Mouse (Mus musculus) frontal cortex, adult (tissue): ENCODE measurements around the gene 1500011B03Rik.
A peak's percentile ranks its signal among the peaks of the same experiment; 100 is the strongest.

Source experiments
- ATAC-seq: cut with Nextera tagmentation; 2 replicates; pipeline ENCODE4 v1.9.2; 2017; ENCODE audit warnings: mild to moderate bottlenecking, moderate library complexity, mixed read lengths; ENCODE audit not compliant: low TSS enrichment

The 1500011B03Rik gene

DNA sequence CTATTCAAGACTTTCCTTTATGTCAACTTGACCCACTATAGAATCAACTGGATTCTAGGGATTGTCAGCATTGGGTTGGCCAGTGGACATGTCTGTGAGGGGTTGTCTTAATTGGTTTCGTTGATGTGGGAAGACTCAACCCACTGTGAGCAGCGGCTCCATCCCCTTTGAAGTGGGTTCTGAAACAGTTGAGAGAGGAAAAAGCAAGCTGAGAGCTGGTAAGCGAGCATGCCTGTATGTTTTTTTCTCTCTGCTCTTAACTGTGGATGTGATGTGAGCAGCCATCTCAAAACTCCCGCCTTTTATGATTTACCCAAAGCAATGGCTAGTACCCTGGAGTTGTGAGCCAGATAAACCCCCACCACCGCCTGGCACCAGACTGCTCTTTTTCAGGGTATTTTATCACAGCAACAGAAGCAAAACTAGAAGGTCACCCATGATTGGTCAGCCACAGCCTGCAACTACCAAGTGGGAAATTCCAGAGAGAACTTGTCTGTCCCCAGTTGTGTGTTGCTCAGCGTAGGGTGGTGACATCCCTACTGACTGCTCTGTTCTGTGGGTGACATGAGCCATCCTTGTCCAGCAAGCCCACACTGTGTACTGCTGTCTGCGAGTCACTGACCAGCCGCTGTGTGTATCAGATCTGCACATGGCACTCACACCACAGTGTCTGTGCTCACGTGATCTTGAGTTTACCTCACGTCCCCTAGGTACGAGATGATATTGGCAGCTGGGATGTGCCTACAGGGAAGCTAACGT, 39.7 kb downstream of the 1500011B03Rik start:
- ATAC-seq = no peak

DNA sequence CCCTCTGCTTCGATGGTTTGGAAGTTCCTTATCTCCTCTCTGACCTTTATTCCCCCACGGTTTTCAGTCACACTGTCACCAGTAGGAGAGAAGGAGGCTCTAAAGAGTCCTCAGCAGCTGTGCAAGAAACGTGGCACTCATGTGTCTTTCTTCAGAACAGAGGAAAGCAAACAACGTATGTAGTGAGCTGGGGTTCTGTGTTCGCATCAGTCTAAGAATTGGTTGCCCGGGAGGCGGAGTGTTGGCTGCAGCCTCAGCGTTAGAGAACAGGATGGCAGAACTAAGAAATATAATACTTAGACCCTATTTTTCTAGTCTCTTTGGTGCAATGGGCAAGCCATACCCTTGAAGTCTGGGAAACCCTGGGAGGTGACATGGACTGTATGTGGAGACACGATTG, 40.3 kb downstream of the 1500011B03Rik start:
- no peak for ATAC-seq

DNA sequence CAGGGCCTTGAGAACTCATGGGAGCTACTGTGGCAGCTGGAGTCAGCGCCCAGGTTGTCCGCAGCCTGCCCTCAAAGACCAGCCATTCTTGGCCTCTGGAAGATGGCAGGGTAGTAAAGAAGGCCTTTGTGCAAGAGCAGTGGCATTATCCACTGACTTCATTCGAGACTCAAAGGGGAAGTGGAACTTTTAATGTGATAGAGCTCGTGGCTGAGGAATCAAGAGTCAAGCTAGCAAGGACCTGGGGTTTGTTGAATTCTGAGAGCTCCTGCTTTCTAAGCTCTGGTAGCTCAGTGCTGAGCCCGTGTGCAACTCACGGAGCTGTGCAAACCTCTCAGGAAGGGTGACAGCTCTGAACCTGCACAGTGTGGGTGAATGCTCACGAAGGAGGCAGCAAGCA, 42.4 kb downstream of the 1500011B03Rik start:
- ATAC-seq = no peak

DNA sequence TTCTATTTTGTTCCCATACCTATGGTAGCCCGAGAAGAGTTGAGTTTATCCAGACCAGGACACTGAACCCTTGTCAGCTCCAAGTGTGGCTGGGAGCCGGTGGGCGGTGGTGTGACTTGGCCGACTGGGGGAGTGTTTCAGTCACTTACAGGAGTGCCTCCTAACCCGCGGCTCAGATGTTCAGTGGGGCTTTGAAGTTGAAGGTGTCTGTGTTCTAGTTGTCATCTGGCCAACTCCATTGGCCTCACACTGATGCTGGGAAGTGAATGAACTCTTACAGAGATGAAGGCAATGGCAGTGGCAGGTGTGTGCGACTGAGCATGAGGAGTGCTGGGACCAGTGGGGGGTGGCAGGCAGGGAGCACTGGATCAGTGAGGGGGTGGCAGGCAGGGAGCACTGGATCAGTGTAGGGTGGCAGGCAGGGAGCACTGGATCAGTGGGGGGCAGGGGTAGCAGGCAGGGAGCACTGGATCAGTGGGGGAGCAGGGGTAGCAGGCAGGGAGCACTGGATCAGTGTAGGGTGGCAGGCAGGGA, 43.2 kb downstream of the 1500011B03Rik start:
- no peak for ATAC-seq

DNA sequence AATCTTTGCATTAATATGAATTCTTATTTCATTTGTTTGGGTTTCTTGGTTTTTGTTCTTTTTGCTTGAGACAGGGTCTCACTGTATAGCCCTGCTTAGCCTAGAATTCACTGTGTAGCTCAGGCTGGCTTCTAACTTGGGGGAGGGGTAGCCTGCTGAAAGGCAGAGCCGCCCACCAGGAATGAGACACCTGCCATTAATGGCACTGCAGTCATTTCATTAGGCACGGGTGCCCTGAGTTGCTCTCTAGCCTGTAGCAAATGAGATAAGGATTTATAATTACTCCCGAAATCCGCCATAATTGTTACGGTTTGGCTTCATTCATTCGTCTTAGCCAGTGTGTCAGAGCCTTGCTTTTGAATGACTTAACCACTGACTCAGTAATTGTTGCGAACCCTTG, 47.1 kb downstream of the 1500011B03Rik start:
- ATAC-seq = no peak

DNA sequence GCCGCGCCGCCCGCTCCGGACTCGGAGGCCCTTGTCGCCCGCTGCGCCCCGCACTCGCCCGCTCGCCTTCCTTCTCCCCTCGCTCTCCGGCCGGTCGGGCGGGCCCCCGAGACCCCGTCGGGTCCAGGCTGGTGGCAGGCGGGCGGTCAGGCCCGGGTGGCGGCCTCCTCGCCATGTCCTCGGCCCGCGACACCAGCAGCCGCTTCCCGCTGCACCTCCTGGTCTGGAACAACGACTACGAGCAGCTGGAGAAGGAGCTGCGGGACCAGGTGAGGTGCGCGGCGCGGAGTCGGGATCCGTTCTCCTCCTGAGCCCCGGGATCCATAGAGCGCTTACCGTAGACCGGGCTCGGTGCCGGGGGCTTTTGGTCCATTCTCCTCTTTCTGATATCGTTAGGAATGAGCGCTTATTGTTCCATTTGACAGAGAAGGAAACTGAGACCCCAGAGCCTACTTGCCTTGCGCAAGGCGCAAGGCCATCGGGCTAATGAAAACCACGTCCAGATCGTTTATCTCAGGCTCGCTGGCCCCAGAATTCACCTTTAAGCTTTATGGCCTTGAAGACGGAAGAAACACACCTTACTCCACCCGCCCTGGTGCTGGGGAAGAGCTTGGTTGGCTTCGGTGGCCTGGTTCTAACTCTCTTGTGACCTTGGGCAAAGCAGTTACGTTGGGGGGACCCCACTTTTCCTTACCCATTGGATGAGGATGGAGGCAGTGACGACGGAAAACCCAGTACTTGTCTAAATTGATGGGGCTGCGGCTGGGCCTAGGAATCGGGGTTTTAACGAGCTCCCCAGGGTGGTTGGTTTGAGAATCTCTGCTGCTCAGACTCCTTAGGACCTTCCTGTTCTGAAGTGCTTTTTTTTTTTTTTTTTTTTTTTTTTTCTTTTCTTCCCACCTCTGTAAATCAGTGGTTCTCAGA, 48.0 kb downstream of the 1500011B03Rik start, which contains the start of gene Git2:
Git2 (minus strand) TSS at position 462 of the 924 bp plus-strand sequence.
- ATAC-seq = peak; percentile 8; the same call in 1 of the 2 replicates

DNA sequence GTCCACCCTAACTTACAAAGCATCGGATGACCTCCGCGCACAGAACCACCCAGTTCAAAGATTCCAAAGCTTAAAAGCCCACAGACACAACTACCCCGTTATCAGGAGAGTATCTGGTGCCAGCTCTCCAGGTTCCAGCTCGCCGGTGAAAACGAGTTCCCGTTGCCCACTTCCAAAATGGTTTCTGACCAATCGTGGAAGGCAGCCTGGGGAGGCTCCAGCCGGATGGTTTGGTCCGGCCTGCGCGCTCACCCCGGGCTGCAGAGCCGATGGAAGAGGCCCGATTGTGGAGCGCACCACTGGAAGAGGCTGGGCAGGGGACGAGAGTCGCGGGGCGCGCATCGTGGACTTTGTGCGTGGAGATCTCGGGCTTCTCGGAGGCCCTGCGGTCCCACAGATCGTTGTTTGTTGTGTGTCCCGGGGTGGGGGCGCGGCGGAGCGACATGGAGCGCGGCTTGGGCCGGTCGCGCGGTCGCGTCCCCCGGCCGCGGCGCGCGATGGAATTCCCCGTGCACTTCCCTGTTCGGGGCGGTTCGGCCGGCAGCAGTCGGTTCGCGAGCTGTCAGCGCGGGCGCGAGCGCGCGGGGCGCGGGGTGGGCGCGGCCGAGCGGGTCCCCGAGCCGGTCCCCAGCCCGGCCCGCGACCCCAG, 48.7 kb downstream of the 1500011B03Rik start, which contains the start of gene Ankrd13a:
Ankrd13a (plus strand) TSS at position 275 of the 649 bp plus-strand sequence.
- ATAC-seq = peak; percentile 78

DNA sequence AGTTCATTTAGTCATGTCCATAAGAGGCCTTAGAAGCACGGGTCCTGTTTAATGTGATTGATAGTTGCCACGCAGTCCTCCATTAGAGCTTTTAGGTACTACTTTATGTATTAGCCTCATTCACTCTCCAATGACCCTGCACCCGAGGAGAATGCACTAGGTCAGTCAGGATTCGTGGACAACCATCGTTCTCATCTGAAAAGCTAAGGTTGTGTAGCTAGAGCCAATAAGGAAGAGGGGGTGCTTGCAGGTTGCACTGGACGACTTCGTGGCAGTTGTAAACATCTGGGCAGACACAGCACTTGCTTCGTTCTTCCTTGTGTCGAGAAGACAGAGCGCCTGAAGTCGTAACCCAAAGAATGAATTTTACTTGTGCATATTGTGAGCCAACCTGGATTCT, 49.5 kb downstream of the 1500011B03Rik start:
- ATAC-seq = no peak; the same call in 1 of the 2 replicates

DNA sequence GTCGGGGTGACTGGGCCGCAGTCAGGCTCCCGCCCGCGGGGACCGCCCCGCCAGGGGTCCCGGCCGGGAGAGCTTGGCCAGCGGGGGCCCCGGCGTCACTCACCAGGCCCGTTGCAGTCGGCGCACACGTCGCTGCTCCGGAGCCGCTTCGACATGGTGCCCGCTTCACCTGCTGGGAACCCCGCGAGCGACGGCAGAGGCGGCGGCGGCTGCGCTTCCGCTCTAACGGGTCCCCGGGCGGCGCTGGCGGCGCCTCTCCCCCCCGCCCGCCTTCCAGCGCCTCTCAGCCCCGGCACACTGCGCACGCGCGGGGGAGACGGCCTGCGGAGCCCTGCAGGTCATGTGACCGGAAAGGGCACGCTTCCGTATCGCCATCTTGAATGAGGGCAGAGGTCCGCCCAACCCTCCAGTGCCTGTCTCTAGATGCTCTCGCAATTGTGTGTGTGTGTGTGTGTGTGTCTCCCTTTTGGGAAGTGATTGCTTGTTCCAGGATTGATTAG, 50.0 kb downstream of the 1500011B03Rik start:
- ATAC-seq = peak; percentile 69

DNA sequence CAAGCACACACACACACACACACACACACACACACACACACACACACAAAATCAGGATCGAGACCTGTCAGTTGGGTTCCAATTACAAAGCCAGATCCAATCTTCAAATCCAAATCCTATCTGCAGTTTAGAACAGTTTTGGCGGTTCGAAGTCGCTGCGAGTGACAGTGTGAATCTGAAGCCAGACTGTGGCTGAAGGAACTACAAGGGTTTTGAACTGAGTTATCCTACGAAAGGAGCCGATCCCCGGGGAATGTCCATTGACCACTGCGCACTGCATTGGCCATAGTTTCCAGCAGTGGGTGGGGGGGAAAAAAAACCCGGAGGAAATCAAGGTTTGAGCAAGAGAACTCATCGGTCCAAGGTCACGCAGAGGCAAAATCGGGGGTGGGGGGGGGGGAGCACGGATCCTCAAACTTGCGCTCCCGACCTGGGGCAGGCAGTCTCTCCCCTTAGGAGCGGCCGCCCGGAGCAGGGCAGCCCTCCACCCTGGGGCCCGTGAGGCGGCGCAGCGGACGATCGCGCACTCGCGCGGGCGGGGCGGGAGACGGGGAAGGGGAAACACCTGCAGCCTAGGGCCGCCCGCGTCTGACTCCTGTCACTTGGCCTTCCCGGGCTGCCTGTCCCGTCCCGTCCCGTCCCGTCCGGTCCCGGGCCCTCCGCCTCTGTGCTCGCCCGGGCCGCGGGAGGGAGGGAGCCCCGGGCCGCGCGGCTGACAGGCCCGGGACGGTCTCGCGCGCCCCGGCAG, 50.6 kb downstream of the 1500011B03Rik start:
- no peak for ATAC-seq

DNA sequence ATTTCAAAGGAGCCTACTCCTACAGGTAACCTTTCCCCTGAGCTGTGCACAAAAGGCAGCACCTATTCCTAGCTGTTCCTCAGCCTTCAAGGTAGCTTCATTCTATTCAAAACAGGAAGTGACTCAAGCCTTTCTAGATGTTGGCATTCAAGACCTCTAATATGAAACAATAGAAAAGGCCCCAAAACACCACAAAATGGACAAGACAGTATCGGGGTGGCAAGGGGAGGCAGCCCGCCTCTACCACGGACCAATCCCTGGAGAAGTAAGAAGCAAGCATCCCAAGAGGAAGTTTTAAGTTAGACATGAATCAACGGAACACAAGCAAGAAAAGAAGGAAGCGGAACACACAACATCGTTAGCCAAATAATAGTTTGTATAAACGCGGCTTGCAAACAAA, 51.5 kb downstream of the 1500011B03Rik start:
- no peak for ATAC-seq

DNA sequence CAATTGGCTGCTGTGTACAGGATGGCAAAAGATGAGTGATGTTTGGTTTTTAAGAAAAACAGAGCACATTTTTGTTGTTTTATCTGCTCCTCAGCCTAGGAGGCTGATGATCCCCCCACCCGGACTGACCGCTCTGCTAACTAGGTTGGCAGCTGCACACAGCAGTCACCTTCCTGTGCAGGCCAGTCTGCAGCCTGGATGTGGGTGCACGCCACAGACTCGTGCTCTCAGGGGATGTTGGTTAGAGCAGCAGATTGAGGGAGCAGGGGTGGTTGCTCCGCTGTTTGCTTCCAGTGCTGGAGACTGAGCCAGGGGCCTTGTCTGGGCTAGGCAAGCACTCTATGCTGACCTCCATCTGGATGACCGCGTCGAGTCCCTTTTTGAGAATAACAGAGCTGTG, 53.5 kb downstream of the 1500011B03Rik start:
- ATAC-seq = no peak

DNA sequence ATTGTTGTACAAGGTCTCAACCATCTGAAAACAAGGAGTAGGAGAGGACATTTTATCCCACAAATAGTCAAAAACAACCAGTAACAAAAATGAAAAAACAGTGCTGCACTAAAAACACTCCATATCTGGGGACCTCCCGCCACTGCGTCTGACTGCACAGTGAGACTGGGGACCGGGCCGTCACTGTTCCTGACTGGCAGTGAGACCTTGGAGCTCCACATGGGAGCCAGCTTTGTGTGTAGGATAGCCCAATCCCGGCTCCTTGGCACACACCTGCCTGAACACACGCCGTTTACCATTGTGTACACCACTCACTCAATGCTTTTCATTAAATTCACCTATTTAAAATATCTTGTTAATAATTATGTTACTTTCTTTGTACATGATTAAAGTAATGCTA, 56.1 kb downstream of the 1500011B03Rik start:
- ATAC-seq = no peak

DNA sequence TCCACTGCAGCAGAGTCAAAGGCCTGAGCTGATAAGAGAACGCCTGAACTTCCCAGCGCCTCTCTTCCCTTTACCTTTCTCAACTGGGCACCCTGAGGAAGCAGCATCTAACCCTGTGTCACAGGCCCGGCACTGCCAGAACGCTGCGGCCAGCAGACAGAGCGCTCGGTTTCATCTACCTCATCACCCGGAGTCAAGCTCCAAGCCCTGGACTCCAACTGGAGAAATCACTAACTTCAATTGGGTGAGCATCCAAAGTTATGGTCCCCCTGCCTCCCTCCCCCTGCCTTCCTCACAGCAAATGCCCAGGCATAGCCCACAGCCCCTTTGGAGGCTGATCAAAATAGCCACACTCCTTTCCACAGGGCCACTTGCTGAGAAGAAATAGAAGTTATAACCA, 56.6 kb downstream of the 1500011B03Rik start:
- no peak for ATAC-seq

DNA sequence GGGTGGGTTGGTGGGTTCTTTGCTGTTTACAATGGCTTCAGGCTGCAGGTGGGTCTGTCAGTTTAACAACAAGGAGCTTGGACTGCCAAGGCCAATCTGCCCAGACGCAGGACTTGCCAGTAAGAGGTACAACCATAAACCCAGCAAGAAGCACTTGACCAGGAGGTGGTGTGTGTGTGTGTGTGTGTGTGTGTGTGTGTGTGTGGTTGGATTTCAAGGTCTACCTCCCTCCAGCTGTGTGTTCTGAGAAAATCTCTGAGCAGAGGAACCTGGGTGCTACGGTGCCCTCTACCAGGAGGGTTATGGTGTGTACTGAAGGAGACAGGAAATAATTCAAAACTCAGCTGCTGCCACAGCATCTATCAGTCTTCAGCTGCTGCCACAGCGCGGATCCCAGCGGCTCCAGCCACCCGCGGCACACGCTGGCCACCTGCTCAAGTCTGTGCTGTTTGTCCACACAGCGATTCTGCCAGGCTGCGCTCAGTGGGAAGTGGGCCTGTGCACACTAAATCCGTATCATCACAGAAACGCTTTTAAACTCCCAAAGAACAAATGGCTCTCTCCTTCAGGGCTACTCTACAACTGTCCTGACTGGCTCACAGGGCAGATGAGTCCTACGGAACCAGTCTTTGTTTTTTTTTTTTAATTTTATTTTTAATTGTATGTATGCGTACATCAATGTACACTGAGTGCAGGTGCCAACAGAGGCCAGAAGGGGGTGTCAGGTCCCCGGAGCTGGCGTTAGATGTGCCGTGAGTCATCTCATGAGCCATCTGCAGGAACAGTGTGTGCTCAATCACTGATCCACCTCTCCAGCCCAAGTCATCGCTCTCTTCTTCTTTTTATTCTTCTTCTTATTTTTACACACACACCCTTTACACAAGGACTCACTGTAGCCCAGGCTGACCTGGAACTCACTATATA, 58.2 kb downstream of the 1500011B03Rik start:
- ATAC-seq = peak; percentile 72

DNA sequence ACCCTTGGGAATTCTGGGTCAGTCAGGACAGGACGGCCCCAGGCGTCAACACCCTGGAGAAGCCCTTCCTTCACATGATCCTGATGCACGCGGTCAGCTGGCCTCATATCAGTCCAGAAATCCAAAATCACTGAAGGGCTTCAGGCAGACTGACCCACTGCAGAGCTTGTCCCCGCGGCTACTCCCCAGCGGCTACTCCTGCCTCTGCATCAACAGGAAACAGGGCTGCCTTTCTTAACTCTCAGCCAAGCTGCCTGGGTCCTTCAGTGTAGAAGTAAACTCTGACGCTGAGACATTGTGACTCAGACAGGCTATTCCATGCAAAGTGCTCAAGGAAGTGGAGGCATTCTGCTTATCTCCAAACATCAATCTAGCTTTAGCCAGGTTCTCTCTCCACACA, 61.3 kb downstream of the 1500011B03Rik start:
- ATAC-seq = no peak

DNA sequence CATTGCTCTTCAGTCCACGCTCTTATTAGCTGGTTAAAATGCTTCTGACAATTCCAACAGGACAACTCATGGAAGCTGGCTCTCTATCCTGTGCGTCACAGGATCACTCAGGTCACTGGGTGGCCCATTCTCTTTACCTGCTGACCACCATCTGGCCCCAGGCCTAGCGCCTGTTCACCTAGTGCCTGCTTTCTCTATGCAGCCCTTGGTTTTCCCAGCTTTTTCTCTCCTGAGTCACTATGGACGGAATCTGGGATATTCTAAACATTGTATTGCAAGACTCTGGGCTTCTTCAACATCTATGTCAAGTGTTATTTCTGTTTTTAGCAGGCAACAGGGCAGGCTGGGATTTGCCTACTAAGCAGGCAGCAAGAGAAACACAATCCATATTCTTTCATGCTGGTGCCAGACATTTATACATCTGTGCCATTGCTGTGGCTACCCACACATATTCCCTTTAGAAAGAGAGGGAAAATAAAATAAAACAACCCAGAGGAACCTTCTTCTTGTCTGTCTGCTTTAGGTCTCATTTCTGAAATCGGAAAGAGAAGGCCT, 63.7 kb downstream of the 1500011B03Rik start:
- ATAC-seq = peak; percentile 76
